Mouse (Mus musculus) myocyte (in vitro differentiated cells): ENCODE data around the gene Serpinb1a. TPM values are rescaled to one million over a fixed set of nuclear protein-coding genes. Genes with fewer than 3 reads are reported as not detected.
"Not testable (repeated sequence)": the region's sequence is repeated elsewhere in the genome, so short reads cannot be mapped to it uniquely, and the experiment has no call there.

Experiments used
- H3K27me3 ChIP-seq: one replicate; pipeline ENCODE4 v1.6.1; 2011; ENCODE audit not compliant: control insufficient read depth, insufficient read depth, insufficient read length
- H3K36me3 ChIP-seq: one replicate; pipeline ENCODE4 v1.6.1; 2011; ENCODE audit not compliant: control insufficient read depth, insufficient read depth
- H3K4me2 ChIP-seq: one replicate; pipeline ENCODE4 v1.6.1; 2011; ENCODE audit warnings: low read depth, control low read depth
- H3K4me3 ChIP-seq: one replicate; pipeline ENCODE4 v1.5.1; 2011; ENCODE audit warnings: mild to moderate bottlenecking, control low read depth, moderate library complexity
- H3K79me2 ChIP-seq: one replicate; pipeline ENCODE4 v1.6.1; 2011; ENCODE audit not compliant: control insufficient read depth, insufficient read depth
- H3ac ChIP-seq: one replicate; pipeline ENCODE4 v1.6.1; 2011; ENCODE audit not compliant: control insufficient read depth, insufficient read length
- CEBPB ChIP-seq: IDR thresholded peaks from 2 replicates; pipeline ENCODE4 v1.6.1; 2011; ENCODE audit warnings: mild to moderate bottlenecking, moderate library complexity; ENCODE audit not compliant: poor library complexity, insufficient read depth, severe bottlenecking
- E2F4 ChIP-seq: IDR thresholded peaks from one replicate; pipeline ENCODE4 v1.6.1; 2011; ENCODE audit warnings: mild to moderate bottlenecking, control low read depth, moderate library complexity; ENCODE audit not compliant: insufficient read depth
- MYOD1 ChIP-seq, 3 experiments: IDR thresholded peaks; one replicate each; pipeline ENCODE4 v1.6.1; 2011; ENCODE audit warnings: control low read depth in 2 of 3, low read depth in 2 of 3, mild to moderate bottlenecking in 2 of 3, moderate library complexity in 1 of 3; ENCODE audit not compliant: insufficient read length in 2 of 3, control insufficient read depth in 1 of 3
- MYOG ChIP-seq, 3 experiments: IDR thresholded peaks; one replicate each; pipeline ENCODE4 v1.6.1; 2011; ENCODE audit warnings: control low read depth in 2 of 3, low read depth in 2 of 3, mild to moderate bottlenecking in 2 of 3; ENCODE audit not compliant: insufficient read length in 2 of 3, control insufficient read depth in 1 of 3, insufficient read depth in 1 of 3
- POLR2A ChIP-seq: IDR thresholded peaks from one replicate; pipeline ENCODE4 v1.6.1; 2011; ENCODE audit warnings: low read depth, mild to moderate bottlenecking, control low read depth, moderate library complexity; ENCODE audit not compliant: insufficient read length
- POLR2AphosphoS2 ChIP-seq: IDR thresholded peaks from one replicate; pipeline ENCODE4 v1.6.1; 2011; ENCODE audit warnings: low read depth, control low read depth; ENCODE audit not compliant: insufficient read length
- REST ChIP-seq: IDR thresholded peaks from one replicate; pipeline ENCODE4 v1.6.1; 2011; ENCODE audit warnings: mild to moderate bottlenecking, control low read depth, moderate library complexity; ENCODE audit not compliant: insufficient read depth, insufficient read length
- SRF ChIP-seq: IDR thresholded peaks from one replicate; pipeline ENCODE4 v1.6.1; 2011; ENCODE audit warnings: low read depth; ENCODE audit not compliant: control insufficient read depth, insufficient read length
- TCF12 ChIP-seq: IDR thresholded peaks from one replicate; pipeline ENCODE4 v1.6.1; 2011; ENCODE audit warnings: mild to moderate bottlenecking, control low read depth; ENCODE audit not compliant: poor library complexity, insufficient read depth, severe bottlenecking
- TCF3 ChIP-seq: IDR thresholded peaks from one replicate; pipeline ENCODE4 v1.6.1; 2011; ENCODE audit warnings: low read depth, control low read depth; ENCODE audit not compliant: insufficient read length
- USF1 ChIP-seq: IDR thresholded peaks from one replicate; pipeline ENCODE4 v1.6.1; 2011; ENCODE audit warnings: low read depth, mild to moderate bottlenecking, control low read depth, moderate library complexity
- polyA plus RNA-seq: library from polyadenylated mRNA; unstranded; fragments of >200 nt; fragmentation: generic; extraction: Trizol; gene quantifications from one replicate; pipeline ENCODE4 v1.2.1, GENCODE M21; 2012; ENCODE audit warnings: missing spikeins

Gene Serpinb1a
- polyA plus RNA-seq, 1 experiment, result 85.1 TPM

GRCm38 (mm10) chr13:32884755-32885154 lies 33.8 kb upstream of the Serpinb1a start:
- Histone ChIP-seq H3K4me3 (no peak overlapping the region), H3K36me3 (no peaks in the 10 kb centered on the region), H3K27me3 (no peaks in the 10 kb centered on the region), H3K79me2 (no peaks in the 10 kb centered on the region), H3ac (no peak overlapping the region), H3K4me2 (peak overlapping the region; percentile 43)
- TF ChIP-seq USF1 (no peak), MYOD1 (IDR thresholded peaks at IDR 0.05; ENCODE audit: control insufficient read depth in 1 of 3, insufficient read length in 2 of 3, low read depth in 2 of 3) (peak in 1 of 3 experiments; percentile 27), E2F4 (no peak), CEBPB (peak; percentile 52; the same call in 1 of the 2 replicates)

GRCm38 (mm10) chr13:32873862-32874261 lies 22.9 kb upstream of the Serpinb1a start:
- TF ChIP-seq POLR2A (no peak), USF1 (no peak), REST (no peak)
- Histone ChIP-seq H3K79me2 (no peaks in the 10 kb centered on the region), H3K27me3 (no peaks in the 10 kb centered on the region), H3ac (no peak overlapping the region), H3K4me2 (no peak overlapping the region), H3K4me3 (no peak overlapping the region), H3K36me3 (no peaks in the 10 kb centered on the region)

GRCm38 (mm10) chr13:32868843-32869242 lies 17.9 kb upstream of the Serpinb1a start:
- no peak overlapping the region for H3K4me2 ChIP-seq
- no peak overlapping the region for H3K4me3 ChIP-seq
- H3K27me3 ChIP-seq, result no peaks in the 10 kb centered on the region
- H3K79me2 ChIP-seq, result no peaks in the 10 kb centered on the region
- H3ac ChIP-seq, result no peak overlapping the region
- no peaks in the 10 kb centered on the region for H3K36me3 ChIP-seq
- TF ChIP-seq POLR2AphosphoS2 (no peak), POLR2A (no peak)

- not testable (repeated sequence) for H3ac ChIP-seq, H3K36me3 ChIP-seq, H3K4me2 ChIP-seq, H3K4me3 ChIP-seq, H3K27me3 ChIP-seq, H3K79me2 ChIP-seq
Measured at GRCm38 (mm10) chr13:32868233-32868632, 17.2 kb upstream of the Serpinb1a start.

GRCm38 (mm10) chr13:32867030-32867429 lies 16.0 kb upstream of the Serpinb1a start:
- no peaks in the 10 kb centered on the region for H3K79me2 ChIP-seq
- no peak for TF ChIP-seq REST
- TF ChIP-seq SRF, result no peak
- no peak overlapping the region for H3ac ChIP-seq

GRCm38 (mm10) chr13:32866484-32866883 lies 15.5 kb upstream of the Serpinb1a start:
- Histone ChIP-seq H3K79me2 (no peaks in the 10 kb centered on the region), H3K4me3 (no peak overlapping the region), H3K4me2 (no peak overlapping the region), H3ac (no peak overlapping the region), H3K36me3 (no peaks in the 10 kb centered on the region), H3K27me3 (no peaks in the 10 kb centered on the region)
- TF ChIP-seq MYOG (IDR thresholded peaks at IDR 0.05; ENCODE audit: control insufficient read depth in 1 of 3, insufficient read depth in 1 of 3, insufficient read length in 2 of 3, low read depth in 2 of 3) (no peak), POLR2A (no peak), REST (no peak), SRF (no peak), TCF12 (no peak), MYOD1 (IDR thresholded peaks at IDR 0.05; ENCODE audit: control insufficient read depth in 1 of 3, insufficient read length in 2 of 3, low read depth in 2 of 3) (no peak), CEBPB (no peak), TCF3 (no peak), USF1 (no peak), E2F4 (no peak), POLR2AphosphoS2 (no peak)

More at GRCm38 (mm10) chr13:32867030-32867429, 16.0 kb upstream of the Serpinb1a start:
- Histone ChIP-seq H3K27me3 (no peaks in the 10 kb centered on the region), H3K4me2 (no peak overlapping the region), H3K36me3 (no peaks in the 10 kb centered on the region), H3K4me3 (no peak overlapping the region)

GRCm38 (mm10) chr13:32865591-32865990 lies 14.6 kb upstream of the Serpinb1a start:
- Histone ChIP-seq H3ac (no peak overlapping the region), H3K4me3 (no peak overlapping the region), H3K36me3 (no peaks in the 10 kb centered on the region), H3K27me3 (no peaks in the 10 kb centered on the region), H3K79me2 (no peaks in the 10 kb centered on the region), H3K4me2 (no peak overlapping the region)
- no peak for TF ChIP-seq TCF12
- TF ChIP-seq MYOD1 (IDR thresholded peaks at IDR 0.05; ENCODE audit: control insufficient read depth in 1 of 3, insufficient read length in 2 of 3, low read depth in 2 of 3), result no peak
- TF ChIP-seq SRF, result no peak
- no peak for TF ChIP-seq CEBPB
- no peak for TF ChIP-seq E2F4
- no peak for TF ChIP-seq TCF3
- TF ChIP-seq POLR2AphosphoS2, result no peak
- no peak for TF ChIP-seq REST
- TF ChIP-seq USF1, result no peak
- no peak for TF ChIP-seq POLR2A

GRCm38 (mm10) chr13:32864529-32864928 lies 13.5 kb upstream of the Serpinb1a start:
- not testable (repeated sequence) for H3K4me2 ChIP-seq, H3K4me3 ChIP-seq, H3K36me3 ChIP-seq, H3ac ChIP-seq, H3K27me3 ChIP-seq, H3K79me2 ChIP-seq
